Mouse (Mus musculus) intestine, embryonic 15.5 days (tissue): ENCODE measurements around the gene Eif2b5. TPM values are rescaled to one million over a fixed set of nuclear protein-coding genes. Genes with fewer than 3 reads are reported as not detected.

Experiments
- ATAC-seq: fragments of 200-750 bp; cut with Nextera tagmentation; 2 replicates; pipeline ENCODE4 v1.8.0; 2017; ENCODE audit warnings: moderate TSS enrichment, moderate library complexity
- H3K27ac ChIP-seq: fragments of 300-500 bp; sonication (generic); 2 replicates; pipeline ENCODE4 v1.5.1; 2015; ENCODE audit warnings: mild to moderate bottlenecking, inconsistent platforms
- H3K27me3 ChIP-seq: fragments of 300-500 bp; sonication (generic); replicated peaks from 2 replicates; pipeline ENCODE4 v1.6.1; 2015; ENCODE audit warnings: inconsistent platforms
- H3K36me3 ChIP-seq: fragments of 300-500 bp; sonication (generic); 2 replicates; pipeline ENCODE4 v1.6.1; 2015; ENCODE audit warnings: inconsistent platforms
- H3K4me1 ChIP-seq: fragments of 300-500 bp; sonication (generic); replicated peaks from 2 replicates; pipeline ENCODE4 v1.6.1; 2015; ENCODE audit warnings: inconsistent platforms
- H3K4me2 ChIP-seq: fragments of 300-500 bp; sonication (generic); replicated peaks from 2 replicates; pipeline ENCODE4 v1.6.1; 2015; ENCODE audit warnings: mild to moderate bottlenecking, inconsistent platforms
- H3K4me3 ChIP-seq: fragments of 300-500 bp; sonication (generic); replicated peaks from 2 replicates; pipeline ENCODE4 v1.5.1; 2015; ENCODE audit warnings: inconsistent platforms
- H3K9ac ChIP-seq: fragments of 300-500 bp; sonication (generic); 2 replicates; pipeline ENCODE4 v1.6.1; 2015; ENCODE audit warnings: inconsistent platforms
- H3K9me3 ChIP-seq: fragments of 300-500 bp; sonication (generic); 2 replicates; pipeline ENCODE4 v1.6.1; 2016; ENCODE audit warnings: inconsistent platforms
- WGBS: fragments of 180-500 bp; shearing (Covaris S2); methylation state at CpG from one replicate; pipeline ENCODE4 v1.1.7; 2015; 5-methylcytosine and 5-hydroxymethylcytosine counted together
- polyA plus RNA-seq: library from polyadenylated mRNA; unstranded; fragments of >200 nt; fragmentation: Nextera tagmentation; extraction: Ambion mirVana; gene quantifications from 2 replicates; pipeline ENCODE4 v1.2.1, GENCODE M21; 2015

The Eif2b5 gene
- polyA plus RNA-seq, 1 experiment from 2014 or later = 102 TPM

GRCm38 (mm10) chr16:20528779-20529178 lies 30.2 kb downstream of the Eif2b5 start:
- Histone ChIP-seq H3K4me1 (no peaks in the 10 kb centered on the region), H3K27me3 (no peaks in the 10 kb centered on the region), H3K4me2 (no peak overlapping the region), H3K9me3 (no peaks in the 10 kb centered on the region), H3K27ac (no peak overlapping the region), H3K4me3 (no peak overlapping the region), H3K9ac (no peak overlapping the region), H3K36me3 (peaks cover 71% of the 10 kb centered on the region)
- ATAC-seq = no peak
- 90% methylated on average over 5 of the region's 5 CpGs for WGBS

DNA sequence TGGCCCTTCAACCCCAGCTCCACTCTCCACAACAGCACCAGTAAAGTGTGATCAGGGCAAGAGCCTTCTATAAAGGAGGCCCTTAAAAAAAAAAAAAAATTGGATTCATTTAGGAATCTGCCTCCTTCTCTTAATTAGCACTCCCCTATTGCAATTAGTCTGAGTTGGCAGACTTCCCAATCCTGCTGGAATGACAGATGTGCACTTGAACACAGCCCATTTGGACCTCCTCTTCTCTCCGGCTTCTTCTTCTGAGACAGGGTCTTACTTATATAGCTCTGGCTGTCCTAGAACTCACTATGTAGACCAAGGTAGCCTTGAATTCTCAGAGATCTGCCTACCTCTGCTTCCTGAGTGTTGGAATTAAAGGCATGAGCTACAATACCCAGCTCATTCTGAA lies 30.8 kb downstream of the Eif2b5 start:
- no peaks in the 10 kb centered on the region for H3K9me3 ChIP-seq
- H3K27me3 ChIP-seq = no peaks in the 10 kb centered on the region
- no peak overlapping the region for H3K27ac ChIP-seq
- H3K36me3 ChIP-seq = peaks cover 65% of the 10 kb centered on the region
- no peak overlapping the region for H3K9ac ChIP-seq
- no peak overlapping the region for H3K4me2 ChIP-seq
- no peak overlapping the region for H3K4me3 ChIP-seq
- ATAC-seq = no peak
- no peaks in the 10 kb centered on the region for H3K4me1 ChIP-seq
- 60% methylated on average over 1 of the region's 1 CpGs for WGBS

- Histone ChIP-seq H3K27ac (no peak overlapping the region), H3K4me1 (no peaks in the 10 kb centered on the region), H3K9me3 (no peaks in the 10 kb centered on the region), H3K4me2 (no peak overlapping the region), H3K27me3 (no peaks in the 10 kb centered on the region), H3K9ac (no peak overlapping the region), H3K4me3 (no peak overlapping the region), H3K36me3 (peaks cover 55% of the 10 kb centered on the region)
- ATAC-seq = no peak
- 95% methylated on average over 20 of the region's 20 CpGs for WGBS
These were observed 32.3 kb downstream of the Eif2b5 start for GRCm38 (mm10) chr16:20530941-20531340.

DNA sequence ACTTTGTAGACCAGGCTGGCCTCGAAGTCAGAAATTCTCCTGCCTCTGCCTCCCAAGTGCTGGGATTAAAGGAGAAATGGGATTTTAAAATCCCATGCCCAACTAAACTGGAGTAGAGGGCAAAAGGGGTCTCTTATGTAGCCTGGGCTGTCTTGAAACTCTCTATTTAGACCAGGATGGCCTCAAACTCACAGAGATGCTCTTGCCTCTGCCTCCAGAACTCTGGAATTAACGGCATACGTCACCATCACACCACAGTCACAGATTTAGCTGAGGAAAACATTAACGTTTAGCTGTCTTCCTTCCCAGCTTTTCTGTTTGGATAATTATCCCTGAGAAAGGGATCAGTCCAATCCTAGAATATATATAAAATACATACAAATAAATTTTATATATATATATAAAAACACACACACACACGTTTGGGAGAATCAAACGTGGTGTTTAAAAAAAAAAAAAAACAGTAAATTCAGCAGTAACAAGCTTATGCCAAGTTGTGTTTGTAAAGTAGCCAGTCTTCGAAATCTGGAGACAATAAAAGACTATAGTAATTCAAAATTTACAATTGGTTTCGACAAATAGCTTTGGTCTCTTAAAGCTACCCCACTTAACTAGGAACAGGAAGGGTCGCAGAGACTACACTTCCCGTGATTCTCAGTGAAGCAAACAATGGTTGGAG lies 36.1 kb downstream of the Eif2b5 start:
- H3K27ac ChIP-seq = no peak overlapping the region
- H3K9ac ChIP-seq = no peak overlapping the region
- H3K4me1 ChIP-seq = peaks cover 19% of the 10 kb centered on the region
- H3K27me3 ChIP-seq = no peaks in the 10 kb centered on the region
- ATAC-seq = no peak
- no peak overlapping the region for H3K4me3 ChIP-seq
- no peak overlapping the region for H3K4me2 ChIP-seq
- no peaks in the 10 kb centered on the region for H3K9me3 ChIP-seq
- 44% methylated on average over 10 of the region's 10 CpGs for WGBS
- peaks cover 40% of the 10 kb centered on the region for H3K36me3 ChIP-seq

GRCm38 (mm10) chr16:20535296-20536080 lies 36.9 kb downstream of the Eif2b5 start, which contains the start of gene Ap2m1:
Gene Ap2m1, plus strand, starts transcription at chr16:20535478.
- no peaks in the 10 kb centered on the region for H3K27me3 ChIP-seq
- H3K4me3 ChIP-seq = peak within 1 kb of the TSS; percentile 88
- peak within 1 kb of the TSS; percentile 93 for H3K9ac ChIP-seq
- H3K4me2 ChIP-seq = peak within 1 kb of the TSS; percentile 78
- ATAC-seq = peak; percentile 96
- H3K27ac ChIP-seq = peak within 1 kb of the TSS; percentile 90
- no peaks in the 10 kb centered on the region for H3K9me3 ChIP-seq
- WGBS = under 1% methylated on average over 52 of the region's 52 CpGs
- peaks cover 19% of the 10 kb centered on the region for H3K4me1 ChIP-seq
- peaks cover 36% of the 10 kb centered on the region for H3K36me3 ChIP-seq

GRCm38 (mm10) chr16:20536081-20536665 lies 37.6 kb downstream of the Eif2b5 start:
- 26% methylated on average over 9 of the region's 9 CpGs for WGBS
- Histone ChIP-seq H3K27me3 (no peaks in the 10 kb centered on the region), H3K36me3 (peaks cover 36% of the 10 kb centered on the region), H3K4me3 (peak overlapping the region; percentile 88), H3K4me2 (peak overlapping the region; percentile 78), H3K9ac (peak overlapping the region; percentile 93), H3K4me1 (peaks cover 19% of the 10 kb centered on the region), H3K27ac (peak overlapping the region; percentile 90; the same call in 1 of the 2 replicates), H3K9me3 (no peaks in the 10 kb centered on the region)
- ATAC-seq = no peak

GRCm38 (mm10) chr16:20537071-20537471 lies 38.5 kb downstream of the Eif2b5 start:
- Histone ChIP-seq H3K27ac (peak overlapping the region; percentile 15; the same call in 1 of the 2 replicates), H3K4me2 (peak overlapping the region; percentile 78), H3K4me1 (peaks cover 19% of the 10 kb centered on the region), H3K4me3 (peak overlapping the region; percentile 88), H3K9me3 (no peaks in the 10 kb centered on the region), H3K36me3 (peaks cover 33% of the 10 kb centered on the region), H3K9ac (peak overlapping the region; percentile 45), H3K27me3 (no peaks in the 10 kb centered on the region)
- 36% methylated on average over 5 of the region's 5 CpGs for WGBS
- ATAC-seq = no peak

GRCm38 (mm10) chr16:20537601-20538320 lies 39.1 kb downstream of the Eif2b5 start:
- H3K9ac ChIP-seq = peak overlapping the region; percentile 45
- peak overlapping the region; percentile 88 for H3K4me3 ChIP-seq
- H3K27ac ChIP-seq = no peak overlapping the region
- H3K36me3 ChIP-seq = peaks cover 30% of the 10 kb centered on the region
- ATAC-seq = no peak
- no peaks in the 10 kb centered on the region for H3K27me3 ChIP-seq
- H3K9me3 ChIP-seq = no peaks in the 10 kb centered on the region
- peak overlapping the region; percentile 78 for H3K4me2 ChIP-seq
- WGBS = 38% methylated on average over 6 of the region's 6 CpGs
- H3K4me1 ChIP-seq = peaks cover 19% of the 10 kb centered on the region

DNA sequence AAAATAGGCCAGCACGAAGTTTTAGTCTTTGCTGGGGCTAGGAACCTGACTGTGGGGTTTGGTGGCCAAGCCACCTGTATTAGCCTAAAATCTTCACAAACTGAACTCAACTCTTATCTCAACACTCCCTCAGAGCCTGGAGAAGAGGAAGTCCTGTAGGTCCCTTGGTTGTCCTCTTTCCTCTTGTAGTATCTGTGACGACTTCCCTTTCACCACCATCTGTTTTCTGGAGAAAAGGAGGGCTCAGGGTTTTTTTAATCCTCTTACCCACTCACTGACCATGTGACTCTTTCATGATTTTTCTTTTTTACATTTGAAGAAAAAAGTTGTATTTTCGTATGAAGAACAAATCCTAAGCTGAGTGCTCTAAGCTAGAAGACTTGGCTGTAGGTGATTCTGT lies 41.0 kb downstream of the Eif2b5 start:
- H3K9ac ChIP-seq = no peak overlapping the region
- no peak for ATAC-seq
- no peak overlapping the region for H3K27ac ChIP-seq
- peaks cover 19% of the 10 kb centered on the region for H3K4me1 ChIP-seq
- no peak overlapping the region for H3K4me3 ChIP-seq
- WGBS = 71% methylated on average over 3 of the region's 3 CpGs
- no peaks in the 10 kb centered on the region for H3K9me3 ChIP-seq
- no peak overlapping the region for H3K4me2 ChIP-seq
- H3K36me3 ChIP-seq = peaks cover 39% of the 10 kb centered on the region
- H3K27me3 ChIP-seq = no peaks in the 10 kb centered on the region

DNA sequence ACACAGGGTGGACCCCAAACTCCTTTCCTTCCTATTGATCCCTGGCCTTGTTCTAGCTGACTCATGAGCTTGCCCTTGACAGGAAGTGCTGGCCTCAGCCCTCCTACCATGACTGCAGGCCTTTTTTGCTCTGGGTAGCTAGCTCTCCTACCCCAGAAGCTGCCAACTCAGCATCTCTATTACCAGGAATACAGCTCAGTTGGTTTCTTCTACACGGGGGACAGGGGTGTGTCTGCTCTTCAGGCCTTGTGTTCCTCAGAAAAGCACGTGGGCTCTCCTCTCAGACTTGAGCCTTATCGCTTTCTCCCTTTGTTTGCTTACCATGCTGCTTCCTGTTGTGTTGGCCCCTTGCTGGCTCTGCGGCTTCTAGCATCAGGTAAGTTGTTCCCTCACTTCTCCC lies 41.8 kb downstream of the Eif2b5 start:
- no peak for ATAC-seq
- peaks cover 42% of the 10 kb centered on the region for H3K36me3 ChIP-seq

GRCm38 (mm10) chr16:20545696-20546095 lies 47.1 kb downstream of the Eif2b5 start:
- H3K9ac ChIP-seq = no peak overlapping the region
- peaks cover 25% of the 10 kb centered on the region for H3K36me3 ChIP-seq
- no peak overlapping the region for H3K4me3 ChIP-seq
- H3K27me3 ChIP-seq = no peaks in the 10 kb centered on the region
- H3K27ac ChIP-seq = no peak overlapping the region
- H3K9me3 ChIP-seq = no peaks in the 10 kb centered on the region
- no peak overlapping the region for H3K4me2 ChIP-seq
- no peak for ATAC-seq
- WGBS = 89% methylated on average over 10 of the region's 10 CpGs
- peaks cover 13% of the 10 kb centered on the region for H3K4me1 ChIP-seq

More for the DNA sequence above, 41.8 kb downstream of the Eif2b5 start:
- 66% methylated on average over 4 of the region's 4 CpGs for WGBS
- no peak overlapping the region for H3K4me2 ChIP-seq
- no peaks in the 10 kb centered on the region for H3K27me3 ChIP-seq
- H3K4me1 ChIP-seq = peaks cover 19% of the 10 kb centered on the region
- no peak overlapping the region for H3K4me3 ChIP-seq
- no peak overlapping the region for H3K9ac ChIP-seq
- no peak overlapping the region for H3K27ac ChIP-seq
- H3K9me3 ChIP-seq = no peaks in the 10 kb centered on the region

- Histone ChIP-seq H3K27me3 (no peaks in the 10 kb centered on the region), H3K9me3 (no peaks in the 10 kb centered on the region), H3K9ac (peak overlapping the region; percentile 64; the same call in 1 of the 2 replicates), H3K27ac (peak overlapping the region; percentile 82), H3K4me3 (peak overlapping the region; percentile 70; the same call in 1 of the 2 replicates), H3K4me1 (peaks cover 13% of the 10 kb centered on the region), H3K4me2 (peak overlapping the region; percentile 76), H3K36me3 (peaks cover 30% of the 10 kb centered on the region)
- 44% methylated on average over 5 of the region's 5 CpGs for WGBS
- peak; percentile 16; the same call in 1 of the 2 replicates for ATAC-seq
These were observed 48.8 kb downstream of the Eif2b5 start for GRCm38 (mm10) chr16:20547423-20547822.
